Mouse (Mus musculus) lung, postnatal 0 days (tissue): ENCODE measurements at regions not wholly inside any gene's neighbourhood (a gene's known extent, or its start where the extent isn't known, plus 50 kb on each side); places are given as distances from the start of the nearest gene placed in this dataset.

ENCODE experiments used
- CTCF ChIP-seq: IDR thresholded peaks from 2 replicates; pipeline ENCODE4 v1.5.1; 2016; ENCODE audit warnings: antibody characterized with exemption, mild to moderate bottlenecking
- EP300 ChIP-seq: IDR thresholded peaks from 2 replicates; pipeline ENCODE4 v1.6.1; 2016; ENCODE audit warnings: antibody characterized with exemption, mild to moderate bottlenecking, control low read depth

DNA sequence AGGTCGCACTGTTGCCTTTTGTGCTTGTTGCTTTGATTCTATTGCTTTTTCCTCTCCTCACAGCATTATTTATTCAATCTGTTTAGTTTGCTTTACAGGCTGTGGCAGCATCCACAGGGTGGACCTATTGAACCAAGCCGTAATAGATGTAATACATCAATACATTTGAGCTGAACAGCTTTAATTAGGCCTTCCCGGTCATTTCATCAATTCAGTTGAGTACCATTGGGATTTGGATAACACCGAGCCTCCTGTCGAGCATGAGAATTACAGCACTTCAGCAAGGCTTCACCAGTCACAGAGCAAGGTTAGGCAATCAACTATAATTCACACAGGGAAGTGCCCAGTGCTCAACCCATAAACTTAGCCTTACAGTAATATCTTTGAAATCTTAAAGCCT is 1701.8 kb downstream of the Olfm4 start:
- TF ChIP-seq CTCF: no peak
- TF ChIP-seq EP300: no peak
